Mouse (Mus musculus) left cerebral cortex, postnatal 10 days (tissue): ENCODE measurements around the gene Slc8a3. TPM values are rescaled to one million over a fixed set of nuclear protein-coding genes. Genes with fewer than 3 reads are reported as not detected.
A peak's percentile ranks its signal among the peaks of the same experiment; 100 is the strongest.

Experiments used
- DNase-seq, 2 experiments: peaks; one replicate each; pipeline ENCODE4 v3.0.0; 2021 to 2022; ENCODE audit warnings: low spot score in 2 of 2, mixed read lengths in 1 of 2; ENCODE audit errors: extremely low spot score in 1 of 2
- intact Hi-C: fragments of 180-260 bp; cut with DNase I; formaldehyde crosslinking; loops from one replicate; pipeline ENCODE4 v1.15.1; 2025
- total RNA-seq, 2 experiments: library from RNA; stranded (reverse); gene quantifications; 2 replicates each; pipeline ENCODE4 v1.2.3; 2021

Gene Slc8a3
- total RNA-seq, 2 experiments from 2014 or later: 37.5 to 40.7 TPM

GRCm38 (mm10) chr12:81244954-81245353 is 88.0 kb downstream of the Slc8a3 start:
- intact Hi-C loops: no loop called here
- no peak for DNase-seq

- intact Hi-C loops: no loop called here
Measured at GRCm38 (mm10) chr12:81244492-81244891, 88.5 kb downstream of the Slc8a3 start.

GRCm38 (mm10) chr12:81241676-81242075 is 91.3 kb downstream of the Slc8a3 start:
- DNase-seq: no peak
- intact Hi-C loops: no loop called here

More at GRCm38 (mm10) chr12:81244492-81244891, 88.5 kb downstream of the Slc8a3 start:
- DNase-seq: no peak

GRCm38 (mm10) chr12:81241096-81241495 is 91.9 kb downstream of the Slc8a3 start:
- DNase-seq: no peak
- intact Hi-C loops: no loop called here

- intact Hi-C loops: no loop called here
- no peak for DNase-seq
Measured at GRCm38 (mm10) chr12:81237158-81237557, 95.8 kb downstream of the Slc8a3 start.

- intact Hi-C loops: no loop called here
- no peak for DNase-seq
Measured at GRCm38 (mm10) chr12:81235456-81236330, 97.3 kb downstream of the Slc8a3 start.

- intact Hi-C loops: no loop called here
- DNase-seq: no peak
Measured at GRCm38 (mm10) chr12:81233746-81234380, 99.1 kb downstream of the Slc8a3 start.

- intact Hi-C loops: loop anchor here (5.0 kb wide), 1 partner anchor 104 kb away; the partner anchor contains the start of gene Slc8a3
- peak; percentile 50 to 85 for DNase-seq
Measured at GRCm38 (mm10) chr12:81227767-81228460, 105.1 kb downstream of the Slc8a3 start.

- intact Hi-C loops: loop anchor here (5.0 kb wide), 1 partner anchor 106 kb away; the partner anchor contains the start of gene Slc8a3
Measured at GRCm38 (mm10) chr12:81226590-81226989, 106.4 kb downstream of the Slc8a3 start.

GRCm38 (mm10) chr12:81225966-81226577 is 106.9 kb downstream of the Slc8a3 start:
- DNase-seq: no peak
- intact Hi-C loops: loop anchor here (5.0 kb wide), 1 partner anchor 106 kb away; the partner anchor contains the start of gene Slc8a3

More at GRCm38 (mm10) chr12:81226590-81226989, 106.4 kb downstream of the Slc8a3 start:
- no peak for DNase-seq

GRCm38 (mm10) chr12:81224843-81225242 is 108.1 kb downstream of the Slc8a3 start:
- DNase-seq: no peak
- intact Hi-C loops: loop anchor here (5.0 kb wide), 1 partner anchor 107 kb away; the partner anchor contains the start of gene Slc8a3

- intact Hi-C loops: no loop called here
- DNase-seq: no peak
Measured at GRCm38 (mm10) chr12:81223276-81223675, 109.7 kb downstream of the Slc8a3 start.

GRCm38 (mm10) chr12:81219339-81219738 is 113.6 kb downstream of the Slc8a3 start:
- intact Hi-C loops: no loop called here
- no peak for DNase-seq

- intact Hi-C loops: loop anchor here (5.0 kb wide), 1 partner anchor 124 kb away; the partner anchor contains the start of gene Slc8a3
- no peak for DNase-seq
Measured at GRCm38 (mm10) chr12:81208559-81208958, 124.4 kb downstream of the Slc8a3 start.

- intact Hi-C loops: loop anchor here (5.0 kb wide), 1 partner anchor 126 kb away; the partner anchor contains the start of gene Slc8a3
- DNase-seq: no peak
Measured at GRCm38 (mm10) chr12:81205619-81206560, 127.1 kb downstream of the Slc8a3 start.

- no peak for DNase-seq
- intact Hi-C loops: no loop called here
Measured at GRCm38 (mm10) chr12:81203226-81203625, 129.8 kb downstream of the Slc8a3 start.

- intact Hi-C loops: loop anchor here (2.0 kb wide), 1 partner anchor 203 kb away; no protein-coding TSS in a partner anchor
Measured at GRCm38 (mm10) chr12:81199280-81199955, 133.6 kb downstream of the Slc8a3 start.

More at GRCm38 (mm10) chr12:81199280-81199955, 133.6 kb downstream of the Slc8a3 start:
- DNase-seq: peak; percentile 70 to 78
